Mouse (Mus musculus) T-helper 17 cell (primary cell): ENCODE measurements at regions not wholly inside any gene's neighbourhood (a gene's known extent, or its start where the extent isn't known, plus 50 kb on each side); places are given as distances from the start of the nearest gene placed in this dataset.

ENCODE experiments used
- in situ Hi-C, 2 experiments: fragments of 300-600 bp; cut with MboI, MseI; formaldehyde crosslinking; loops; 1 replicate in 1 of 2; 2 replicates in 1 of 2; pipeline ENCODE4 v1.15.1; 2025; ENCODE audit warnings: high pct_unique_total_duplicates in 2 of 2

DNA sequence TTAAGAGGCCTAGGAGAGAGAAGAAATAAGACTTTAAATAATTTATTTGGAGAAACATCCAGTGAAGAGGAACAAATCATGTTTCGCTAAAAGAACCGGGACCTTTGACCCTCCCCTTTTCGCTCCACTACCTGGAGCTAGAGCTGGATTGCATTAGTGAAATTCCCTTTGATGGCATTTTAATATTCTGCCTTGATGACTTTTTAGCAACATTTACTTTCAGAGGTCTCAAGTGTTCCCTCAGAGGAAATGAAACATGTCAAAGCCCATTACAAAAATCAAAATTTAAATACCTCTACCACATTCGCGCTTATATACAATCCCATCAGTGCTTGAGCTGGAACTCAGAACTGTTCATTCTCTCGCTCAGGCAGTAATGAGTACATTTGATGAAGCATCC is 297.0 kb upstream of the Gm10295 start:
- in situ Hi-C loops = no loop called here

DNA sequence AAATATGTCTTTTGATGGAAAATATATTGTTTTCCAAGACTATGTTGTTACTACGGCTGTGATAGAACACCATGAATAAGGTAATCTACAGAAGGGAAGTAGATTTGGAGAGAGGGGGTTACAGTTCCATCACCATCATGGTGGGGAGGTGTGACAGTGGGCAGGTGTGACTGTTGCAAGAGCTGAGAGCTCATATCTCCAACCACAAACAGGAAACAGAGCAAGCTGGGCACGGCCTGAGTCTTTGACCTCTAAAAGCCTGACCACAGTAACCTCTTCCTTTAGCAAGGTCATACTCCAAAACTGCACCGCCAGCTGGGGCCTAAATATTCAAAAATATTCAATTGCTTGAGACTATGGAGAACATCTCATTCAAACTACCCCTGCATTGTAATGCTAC is 295.7 kb upstream of the Gm10295 start:
- in situ Hi-C loops = no loop called here

DNA sequence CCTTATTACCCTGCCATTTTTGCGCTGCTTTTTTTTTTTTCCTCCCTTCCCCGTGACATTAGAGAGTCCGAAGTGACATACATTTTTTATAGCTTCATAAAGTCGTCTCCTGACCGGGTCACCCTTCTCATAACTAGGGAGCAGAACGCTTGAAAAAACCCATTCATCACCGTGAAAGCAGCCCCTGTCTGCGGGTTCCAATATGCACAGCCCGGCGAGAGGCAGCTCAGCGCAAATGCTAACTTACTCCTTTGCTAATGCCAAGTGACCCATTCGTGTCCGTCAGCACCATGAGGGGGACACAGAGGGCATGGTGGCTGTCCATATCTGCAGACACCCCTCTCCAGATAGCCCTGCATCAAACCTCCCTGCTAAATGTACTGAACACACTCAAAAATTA is 271.8 kb upstream of the Gm10295 start:
- in situ Hi-C loops = no loop called here

DNA sequence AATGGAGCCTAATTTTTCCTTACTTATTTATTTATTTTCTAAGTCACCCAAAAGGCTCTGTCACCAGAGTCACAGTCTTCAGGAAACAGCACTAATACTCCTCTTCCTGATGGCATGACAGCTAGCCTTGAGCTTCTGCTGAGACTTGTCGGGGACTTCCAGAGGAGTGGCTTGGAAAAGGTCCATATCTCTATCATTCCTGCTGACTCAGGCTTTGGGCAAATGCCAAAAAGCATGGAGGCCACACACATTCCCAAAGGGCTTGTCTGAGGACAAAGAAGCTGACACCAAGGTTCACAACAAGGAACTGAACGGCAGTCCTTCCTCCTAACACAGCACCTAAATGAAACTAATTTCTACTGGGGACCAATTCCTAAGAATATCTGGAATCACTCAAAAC is 251.9 kb upstream of the Gm10295 start:
- in situ Hi-C loops = no loop called here

DNA sequence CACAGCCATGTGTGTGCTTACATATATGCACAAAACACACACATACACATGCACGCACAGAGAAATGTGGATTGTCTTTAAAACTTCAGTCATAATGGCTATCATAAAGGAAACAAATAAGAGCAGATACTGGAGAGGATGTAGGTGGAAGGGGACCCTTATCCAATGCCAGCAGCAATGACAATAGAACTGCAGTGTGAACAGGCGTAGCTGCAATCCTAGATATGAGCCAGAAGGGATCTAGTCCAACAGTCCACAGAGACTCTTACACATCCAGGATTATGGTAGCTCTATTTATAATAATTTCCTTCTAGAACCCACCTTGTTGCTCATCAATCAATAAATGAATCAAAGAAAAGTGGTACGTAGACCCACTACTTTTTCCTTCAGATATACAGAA is 245.5 kb upstream of the Gm10295 start:
- in situ Hi-C loops = no loop called here

DNA sequence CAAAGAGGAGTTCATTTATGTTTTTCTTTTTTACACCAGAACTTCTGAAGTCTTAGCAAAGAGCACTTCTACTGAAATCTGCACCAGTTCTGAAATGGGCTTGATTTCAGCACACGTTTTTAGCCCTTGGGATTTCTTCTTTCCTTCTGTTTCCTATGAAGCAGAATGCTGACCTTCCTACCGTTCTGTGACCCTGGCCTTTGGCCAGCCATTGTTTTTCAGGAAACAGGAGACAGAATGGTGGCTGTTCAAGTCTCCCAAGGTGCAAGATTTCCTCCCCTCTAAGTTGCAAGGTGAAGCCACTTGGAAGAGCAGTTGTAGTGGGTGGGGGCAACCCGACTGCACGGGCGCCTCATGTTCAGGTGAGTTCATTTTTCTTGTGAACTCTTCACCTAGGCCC is 236.3 kb upstream of the Gm10295 start:
- in situ Hi-C loops = no loop called here

DNA sequence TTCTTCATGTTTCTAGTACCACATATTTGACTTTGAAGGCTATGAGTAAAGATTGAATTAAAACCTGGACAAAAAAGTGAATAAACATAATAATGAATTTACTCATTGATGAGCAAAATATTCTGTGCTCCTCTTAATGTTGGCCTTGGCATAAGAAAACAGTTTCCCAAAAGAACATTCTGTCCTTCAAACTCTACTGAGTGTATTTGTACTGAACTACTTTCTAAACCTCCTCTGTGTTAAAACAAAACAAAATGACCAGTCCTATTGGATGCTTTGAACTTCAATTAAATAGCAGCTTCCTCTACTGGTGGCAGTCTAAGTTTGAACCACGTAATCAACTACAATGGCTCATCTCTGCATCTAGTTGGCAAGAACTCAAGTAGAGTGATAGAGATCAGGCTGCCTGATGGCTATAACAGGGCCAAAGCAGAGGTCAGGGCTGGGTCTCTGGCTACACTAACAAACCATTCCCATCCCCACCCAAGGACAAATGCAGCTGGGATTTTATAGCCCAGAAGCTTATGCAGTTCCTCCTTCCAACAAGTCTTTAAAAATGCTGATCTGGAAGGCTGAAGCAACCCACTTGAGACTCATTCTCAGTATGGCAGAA is 232.3 kb upstream of the Gm10295 start:
- in situ Hi-C loops = no loop called here

DNA sequence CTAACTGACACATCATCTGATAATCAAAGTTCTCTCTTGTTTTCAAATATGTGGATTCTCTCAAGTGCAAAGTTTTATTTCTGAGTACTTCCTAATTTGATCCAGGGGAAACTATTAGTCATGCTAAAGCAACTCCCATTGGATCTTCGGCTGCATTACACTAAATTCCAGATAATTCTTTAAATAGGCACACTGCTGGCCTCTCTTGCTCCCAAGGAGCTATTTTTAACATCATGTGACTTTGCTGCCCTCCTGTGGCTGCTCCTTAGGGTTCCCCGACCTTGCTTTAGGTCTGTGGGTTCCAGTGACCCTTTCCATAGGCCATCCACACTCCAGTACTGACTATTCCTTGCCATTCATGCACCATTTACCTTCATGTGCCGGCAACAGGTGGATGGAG is 230.5 kb upstream of the Gm10295 start:
- in situ Hi-C loops = no loop called here

DNA sequence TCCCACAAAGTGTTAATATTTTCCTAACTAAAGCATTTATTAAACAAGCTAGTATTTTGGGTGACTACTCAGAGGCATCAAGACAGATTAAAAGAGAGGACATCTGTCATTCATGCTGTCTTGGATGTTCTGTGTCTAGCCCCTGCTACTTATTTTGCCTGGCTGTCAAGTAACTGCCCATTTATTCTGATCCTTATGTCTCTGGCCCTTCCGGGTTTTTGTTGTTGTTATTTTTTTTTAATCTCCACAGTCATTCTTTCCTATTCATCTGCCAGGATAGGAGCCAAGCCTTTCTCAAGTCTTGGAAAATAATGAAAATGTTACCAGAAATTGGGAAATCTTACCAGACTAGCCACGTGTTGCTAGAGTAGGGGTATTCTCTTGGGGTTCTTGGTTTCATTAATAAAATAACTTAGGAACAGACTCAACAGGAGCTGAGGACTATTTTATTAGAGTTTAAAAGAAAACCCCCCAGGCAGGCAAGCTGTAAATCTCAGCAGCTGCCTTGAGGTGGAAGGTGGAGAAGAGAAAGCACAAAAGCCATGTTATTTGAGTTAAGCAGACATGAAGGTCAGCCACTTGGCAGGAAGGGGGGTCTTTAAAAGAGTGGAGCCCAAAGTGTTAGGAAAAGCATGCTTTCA is 209.1 kb upstream of the Gm10295 start:
- in situ Hi-C loops = no loop called here

DNA sequence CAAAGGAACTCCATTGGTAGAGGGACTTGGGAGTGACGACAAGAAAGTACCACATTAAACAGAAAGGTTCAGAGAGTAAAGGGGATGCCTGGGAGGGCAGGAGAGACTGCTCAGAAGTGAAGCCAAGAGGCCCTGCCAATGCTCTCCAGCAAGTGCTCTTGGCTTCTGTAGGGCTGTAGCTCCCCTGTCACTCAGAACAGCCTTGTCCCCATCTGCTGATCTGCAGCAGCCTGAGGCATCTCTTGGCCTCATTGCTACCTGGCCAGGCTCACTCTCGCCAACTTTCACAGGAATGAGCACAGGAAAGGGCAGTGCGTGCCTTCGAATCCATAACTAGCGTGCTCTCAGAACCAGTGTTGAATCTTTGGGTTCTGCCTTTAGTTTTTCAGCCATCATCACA is 205.2 kb upstream of the Gm10295 start:
- in situ Hi-C loops = no loop called here

DNA sequence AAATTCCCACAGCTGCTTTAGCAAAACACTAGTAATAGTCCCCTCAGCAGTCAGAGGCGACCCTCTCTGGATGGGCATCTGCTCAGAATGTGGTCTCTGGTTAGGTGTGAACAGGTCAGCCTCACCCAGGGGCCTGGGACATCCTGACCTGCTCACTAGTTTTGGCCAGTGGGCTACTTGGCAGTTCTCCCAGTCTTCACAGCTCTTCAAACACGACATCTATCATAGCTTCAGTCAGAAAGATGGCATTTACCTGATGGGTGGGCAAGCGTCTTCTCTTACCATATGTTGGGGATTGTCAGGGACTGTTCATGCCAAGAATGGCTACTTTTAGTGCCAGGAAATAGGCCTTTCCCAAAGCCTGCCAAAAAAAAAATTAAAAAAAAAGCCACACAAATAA is 204.2 kb upstream of the Gm10295 start:
- in situ Hi-C loops = no loop called here

DNA sequence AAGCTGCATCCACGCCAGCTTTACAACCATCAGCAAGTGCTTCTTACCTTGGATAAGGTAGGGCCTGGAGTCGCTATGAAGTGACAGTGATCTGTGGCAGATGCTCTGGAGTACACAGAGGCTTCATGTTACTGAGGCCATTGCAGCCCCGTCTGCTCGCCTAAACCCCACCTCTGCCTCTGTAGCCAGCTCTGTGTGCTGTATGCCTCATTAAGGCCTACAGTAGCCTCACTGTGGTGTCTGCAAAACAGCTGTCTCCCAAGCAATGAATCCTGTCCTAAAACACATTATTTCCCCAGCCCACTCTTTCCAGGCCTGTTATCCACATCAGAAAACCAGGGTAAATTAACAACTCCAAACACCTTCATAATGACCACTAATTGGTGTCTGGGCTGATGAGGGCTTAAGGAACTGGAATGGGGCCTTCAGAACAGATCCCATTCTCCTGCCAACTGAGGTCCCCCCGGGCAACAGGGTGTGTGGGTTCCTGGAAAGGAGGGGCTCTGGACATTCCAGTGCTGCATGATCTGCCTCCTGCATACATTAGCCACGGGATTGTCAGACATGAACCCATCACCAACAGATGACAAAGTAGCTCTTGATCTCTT is 195.4 kb upstream of the Gm10295 start:
- in situ Hi-C loops = no loop called here

DNA sequence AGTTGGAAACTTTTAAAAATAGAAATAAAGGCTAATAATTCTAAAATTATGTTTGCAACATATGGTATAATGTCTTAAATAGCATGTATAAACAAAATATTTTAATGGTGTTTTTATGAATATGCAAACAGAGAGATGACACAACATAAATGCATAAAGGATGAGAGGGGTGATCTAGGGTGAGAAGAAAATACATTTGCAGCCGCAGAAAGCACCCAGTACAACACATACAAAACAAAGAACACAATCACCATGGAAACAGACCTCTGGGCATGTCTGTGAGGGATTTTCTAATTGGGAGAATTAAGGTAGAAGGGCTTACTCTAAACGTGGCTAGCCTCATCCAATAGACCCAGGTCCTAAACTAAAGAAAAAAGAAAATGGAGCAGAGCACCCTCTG is 190.2 kb upstream of the Gm10295 start:
- in situ Hi-C loops = no loop called here

DNA sequence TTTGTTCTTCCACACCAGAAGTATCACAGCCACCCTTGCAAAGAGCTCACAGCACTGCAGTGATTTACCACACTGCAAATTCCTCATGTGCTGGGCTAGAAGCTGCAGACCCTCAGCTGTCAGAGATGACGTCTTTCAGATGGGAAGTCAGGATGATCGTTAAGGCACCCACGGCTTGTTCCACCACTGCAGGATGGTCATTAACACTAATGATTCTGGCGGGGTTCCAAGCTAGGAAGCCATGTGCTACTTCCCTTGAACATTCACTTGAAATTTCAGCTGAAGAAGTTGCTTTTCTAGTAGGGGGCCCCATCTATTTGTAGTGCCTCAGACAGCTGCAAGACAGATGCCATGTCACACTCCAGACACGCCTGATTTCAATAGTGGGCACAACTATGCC is 181.8 kb upstream of the Gm10295 start:
- in situ Hi-C loops = no loop called here

DNA sequence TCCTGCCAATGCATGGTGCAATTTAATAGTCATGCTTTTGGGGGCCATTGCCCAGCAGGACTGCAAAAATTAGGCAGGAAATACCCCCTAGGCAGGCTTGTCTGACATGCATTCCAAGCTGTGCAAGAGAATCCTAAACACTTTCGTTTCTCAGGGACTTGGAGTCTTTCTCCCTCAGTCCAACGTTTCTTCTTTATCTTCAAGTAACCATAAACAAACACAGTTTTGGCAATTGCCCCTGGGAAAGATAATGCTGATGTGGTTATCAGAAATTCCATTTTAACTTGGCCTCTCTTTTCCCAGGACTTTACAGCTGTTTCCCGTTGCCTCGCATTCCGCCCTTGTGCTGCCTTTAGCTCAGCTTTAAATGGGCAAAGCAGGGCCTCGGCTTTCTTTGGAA is 180.2 kb upstream of the Gm10295 start:
- in situ Hi-C loops = no loop called here

DNA sequence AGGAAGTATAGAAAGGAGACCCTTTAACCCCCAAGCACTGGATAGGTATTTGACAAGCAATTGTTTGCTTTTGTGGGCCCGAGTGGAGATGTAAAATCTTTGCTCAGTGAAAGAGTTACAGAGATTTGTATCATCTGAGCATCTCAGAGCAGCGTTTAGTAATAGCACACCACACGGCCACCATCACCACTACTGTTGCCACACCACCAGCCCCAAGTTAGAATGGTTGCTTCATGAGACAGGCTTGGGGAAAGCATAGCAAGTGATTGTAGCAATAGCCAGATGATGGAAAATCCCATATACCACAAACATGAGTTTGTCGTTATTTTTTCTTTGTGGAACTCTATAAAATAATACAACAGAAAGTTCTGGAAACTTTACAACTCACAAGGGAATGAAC is 179.6 kb upstream of the Gm10295 start:
- in situ Hi-C loops = no loop called here

DNA sequence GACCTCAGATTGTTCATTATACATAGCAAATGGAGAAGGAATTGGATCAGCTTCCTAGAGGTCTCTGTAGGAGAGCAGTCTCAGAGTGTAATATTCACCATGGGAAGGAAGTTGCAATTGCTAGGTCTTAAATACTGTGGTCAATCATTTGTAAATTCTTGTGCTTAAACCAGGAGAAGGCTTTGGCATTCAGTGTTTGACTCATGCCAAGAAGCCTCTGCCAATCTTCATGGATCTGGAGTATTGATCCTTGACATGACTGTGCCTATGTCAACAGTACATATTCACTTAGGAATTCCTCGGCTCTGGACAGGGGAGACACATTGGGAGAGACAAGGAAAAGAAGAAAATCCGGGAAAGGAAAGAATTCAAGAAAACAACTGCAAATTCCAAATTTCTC is 174.9 kb upstream of the Gm10295 start:
- in situ Hi-C loops = no loop called here

DNA sequence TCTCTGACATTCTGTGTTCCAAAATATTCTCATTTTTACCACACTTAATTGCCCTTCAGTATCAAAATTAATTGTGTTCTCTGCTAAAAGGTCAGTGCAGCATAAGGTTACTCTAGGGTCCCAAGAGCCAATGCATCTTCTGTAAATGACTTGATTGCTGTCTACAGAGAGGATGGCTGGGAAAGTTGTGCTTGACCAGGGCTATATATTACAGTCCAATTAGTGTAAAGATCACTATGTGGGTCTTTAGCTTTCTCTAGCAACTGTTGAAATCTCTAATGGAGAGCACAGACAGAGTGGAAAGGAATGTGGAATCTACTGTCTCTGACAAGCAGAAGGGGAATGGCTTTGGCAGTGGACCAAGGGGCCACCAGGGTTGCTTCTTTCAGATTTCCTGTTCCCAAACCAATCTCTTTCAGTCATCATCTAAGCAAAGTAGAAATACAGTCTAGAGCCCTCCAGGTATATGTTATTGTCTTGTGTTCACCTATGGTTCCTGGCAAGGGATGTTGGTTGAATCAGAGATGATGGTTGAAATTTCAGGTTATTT is 173.4 kb upstream of the Gm10295 start:
- in situ Hi-C loops = no loop called here

DNA sequence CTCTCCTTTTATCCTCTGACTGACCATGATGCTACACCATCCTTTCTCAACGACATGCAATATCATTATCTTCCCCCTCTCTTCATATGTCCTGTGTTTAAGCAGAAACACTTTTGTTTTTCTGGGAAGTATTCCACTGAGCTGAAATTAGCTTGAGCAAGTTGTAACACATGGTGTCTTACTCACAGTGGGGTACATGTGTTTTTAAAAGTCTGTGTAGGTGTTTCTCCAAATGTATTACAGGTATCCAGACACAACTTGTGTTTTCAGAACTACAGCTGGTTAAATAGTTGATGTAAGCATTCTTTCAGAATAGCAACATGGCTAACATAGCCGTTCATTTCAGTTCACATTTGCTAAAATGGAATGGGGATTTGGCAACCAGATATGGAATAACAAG is 172.8 kb upstream of the Gm10295 start:
- in situ Hi-C loops = no loop called here

DNA sequence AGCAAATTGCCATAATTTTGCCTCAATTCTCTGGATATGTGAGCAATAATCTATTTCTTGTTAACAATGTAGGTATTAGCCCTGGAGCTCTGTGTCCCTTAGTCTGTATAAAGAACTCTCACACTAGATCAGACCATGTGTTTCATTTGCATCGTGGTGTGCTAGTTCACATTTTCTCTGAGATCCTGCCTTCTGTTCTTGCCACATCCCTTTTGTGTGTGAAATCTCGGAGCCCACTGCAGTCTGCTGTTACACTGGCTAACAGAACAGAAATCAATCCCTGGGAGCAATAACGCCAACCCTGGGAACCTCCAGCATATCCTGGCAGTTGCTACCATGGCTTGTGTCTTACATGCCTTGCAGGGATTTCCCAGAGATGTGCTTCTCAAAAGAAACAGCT is 156.1 kb upstream of the Gm10295 start:
- in situ Hi-C loops = no loop called here

DNA sequence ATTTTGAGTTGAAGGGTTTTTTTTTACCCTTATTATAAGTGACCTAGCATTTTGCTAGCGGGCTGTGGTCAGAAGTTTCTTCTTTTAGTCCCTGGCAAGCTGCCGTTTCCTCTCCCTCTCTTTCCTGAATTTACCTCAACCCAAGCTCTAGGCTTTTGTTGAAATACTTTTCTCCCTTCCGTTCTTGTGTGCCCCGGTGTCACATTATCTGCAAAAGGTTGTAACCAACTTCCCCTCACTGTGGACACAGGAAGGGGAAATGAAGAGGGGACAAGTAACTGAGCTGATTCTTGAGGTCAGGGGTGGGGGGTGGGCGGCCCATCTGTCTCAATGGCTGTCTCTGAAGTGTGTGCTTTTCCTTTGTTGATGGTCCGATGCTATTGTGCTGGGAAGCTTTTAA is 149.4 kb upstream of the Gm10295 start:
- in situ Hi-C loops = no loop called here

DNA sequence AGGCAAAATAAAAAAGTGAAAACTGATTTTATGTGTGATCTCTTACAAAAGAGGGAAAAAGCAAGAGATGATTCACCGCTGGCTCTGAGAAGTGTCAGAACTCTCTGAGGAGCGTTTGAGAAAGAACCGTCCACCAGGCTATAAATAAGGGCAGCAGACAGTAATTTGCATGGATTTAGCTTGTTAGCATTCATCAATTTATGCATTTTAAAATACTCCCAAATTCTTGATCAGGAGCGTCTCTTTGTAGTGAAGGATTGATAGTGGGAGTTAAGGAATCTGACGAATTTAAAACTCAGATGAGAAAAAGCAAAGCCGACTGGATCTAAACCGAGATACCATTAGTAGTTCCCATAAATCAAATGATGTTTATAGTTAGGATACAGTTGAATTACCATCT is 146.8 kb upstream of the Gm10295 start:
- in situ Hi-C loops = no loop called here

DNA sequence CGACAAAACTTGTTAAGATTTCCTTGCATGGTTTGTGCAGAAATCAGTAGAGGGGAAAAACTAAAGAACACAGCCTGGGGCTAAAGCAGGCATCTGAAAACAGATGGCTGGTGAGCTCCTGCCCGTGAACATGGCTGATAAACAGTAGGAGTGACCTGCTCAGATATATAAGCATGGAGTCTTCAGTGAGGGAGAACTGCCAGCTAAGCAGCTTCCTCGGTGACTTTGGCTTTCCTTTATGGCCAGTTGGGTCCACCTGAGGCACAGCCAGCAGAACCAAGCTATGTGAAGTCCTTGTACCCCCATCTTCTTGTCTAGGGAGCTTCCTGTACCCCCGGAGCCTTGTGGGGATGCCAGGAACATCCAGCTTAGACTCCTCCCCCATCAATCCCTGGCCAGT is 139.8 kb upstream of the Gm10295 start:
- in situ Hi-C loops = no loop called here
